11 mouse cellular contexts compared by ENCODE assay signal in genomic region chr2:144198326-144199051, GRCm38 (mm10).
DNase-seq lines count a peak whose midpoint lies in the region; ATAC-seq and TF ChIP-seq lines count a peak whose summit lies in the region.
"Had no signal": no experiment of that assay in that cellular context is flagged by ENCODE, and none has a peak within 500 bp of the region (broad histone marks: within the 10 kb centered on the region; RNA-seq: fewer than 3 reads in every experiment).

No protein-coding gene starts in this region.

- 23% methylated on average over 13 of the region's 13 CpGs for WGBS in heart, embryonic 10.5 days
- WGBS in heart, adult 2 months: 33% methylated on average over 13 of the region's 13 CpGs
- 4% methylated on average over 13 of the region's 13 CpGs for WGBS in liver, embryonic 13.5 days (ENCODE audit: insufficient replicate concordance)

- ATAC-seq in hematopoietic stem cell, adult 5-6 weeks (replicated peaks in 1 of 2; ENCODE audit: insufficient read depth in 1 of 2, low FRiP score in 2 of 2, low TSS enrichment in 1 of 2, low read depth in 1 of 2, poor library complexity in 2 of 2, severe bottlenecking in 2 of 2): peak; percentile 70 to 84
- ATAC-seq in liver, embryonic 13.5 days (ENCODE audit: low read depth): peak; percentile 61

- TF ChIP-seq CTCF in heart, adult 2 months (IDR thresholded peaks at IDR 0.05): no peak

- H3K9me3 ChIP-seq in heart, embryonic 10.5 days: no peaks in the 10 kb centered on the region
- no peaks in the 10 kb centered on the region for H3K9me3 ChIP-seq in liver, embryonic 13.5 days (replicated peaks)

- no peak overlapping the region for H3K9ac ChIP-seq in heart, adult 2 months (ENCODE audit: low read depth, low read length)
- peak overlapping the region; percentile 9; the same call in 1 of the 2 replicates for H3K9ac ChIP-seq in liver, embryonic 13.5 days

- H3K36me3 ChIP-seq in heart, embryonic 10.5 days: no peaks in the 10 kb centered on the region
- H3K36me3 ChIP-seq in heart, adult 2 months (ENCODE audit: control insufficient read depth, insufficient read depth, low read length): no peaks in the 10 kb centered on the region
- H3K36me3 ChIP-seq in liver, embryonic 13.5 days: no peaks in the 10 kb centered on the region

- no peaks in the 10 kb centered on the region for H3K79me2 ChIP-seq in heart, adult 2 months (replicated peaks; ENCODE audit: control insufficient read depth, insufficient read depth, low read length)

- peaks cover 6% of the 10 kb centered on the region; the same call in 1 of the 2 replicates for H3K27me3 ChIP-seq in heart, embryonic 10.5 days (ENCODE audit: insufficient read depth, poor library complexity, severe bottlenecking)
- H3K27me3 ChIP-seq in heart, adult 2 months (ENCODE audit: control insufficient read depth, insufficient read depth, low read length): no peaks in the 10 kb centered on the region
- no peaks in the 10 kb centered on the region for H3K27me3 ChIP-seq in liver, embryonic 13.5 days

- DNase-seq in heart, embryonic 10.5 days (ENCODE audit: low spot score): peak; percentile 78
- no peak for DNase-seq in heart, adult 2 months
- DNase-seq in CD4-positive helper T cell, adult 2 months (ENCODE audit: low read depth, low spot score): peak; percentile 29
- no peak for DNase-seq in liver, embryonic 13.5 days
- DNase-seq in cerebellum, adult 8-10 months: no peak
- DNase-seq in embryo, embryonic 9.5 days (ENCODE audit: extremely low spot score): no peak
- no peak for DNase-seq in layer of hippocampus, postnatal 10 days (ENCODE audit: low spot score in 2 of 2)
- DNase-seq: B cell, adult 2 months; heart, postnatal 14 days; spleen, adult 18-20 months had no signal

- no peak for TF ChIP-seq EP300 in heart, adult 2 months (IDR thresholded peaks at IDR 0.05; ENCODE audit: insufficient read depth, low read depth, low read length)

- intact Hi-C loops in heart, adult 2 months (cut with DNase I): loop anchor here (5.0 kb wide), 1 partner anchor 76 kb away; no protein-coding TSS in a partner anchor

- TF ChIP-seq POLR2A in heart, adult 2 months (IDR thresholded peaks at IDR 0.05; ENCODE audit: insufficient read depth, low read depth, low read length): no peak

- peak overlapping the region; percentile 38 for H3K4me2 ChIP-seq in liver, embryonic 13.5 days

- peaks cover 20% of the 10 kb centered on the region for H3K4me1 ChIP-seq in heart, embryonic 10.5 days
- H3K4me1 ChIP-seq in heart, adult 2 months (ENCODE audit: control insufficient read depth, insufficient read depth, low read length): no peaks in the 10 kb centered on the region
- H3K4me1 ChIP-seq in liver, embryonic 13.5 days (replicated peaks): peaks cover 34% of the 10 kb centered on the region

- peak overlapping the region; percentile 27; the same call in 1 of the 2 replicates for H3K4me3 ChIP-seq in heart, embryonic 10.5 days
- no peak overlapping the region for H3K4me3 ChIP-seq in heart, adult 2 months
- H3K4me3 ChIP-seq in liver, embryonic 13.5 days (replicated peaks): no peak overlapping the region

- peak overlapping the region; percentile 70 for H3K27ac ChIP-seq in heart, embryonic 10.5 days
- H3K27ac ChIP-seq in heart, adult 2 months: no peak overlapping the region
- H3K27ac ChIP-seq in liver, embryonic 13.5 days: peak overlapping the region; percentile 79

Comparison
In these comparisons a context has a peak if more than half of its experiments do, and no peak if none do; other contexts are left out.
1. DNase-seq: peak in heart, embryonic 10.5 days (single experiment) and CD4-positive helper T cell, adult 2 months (single experiment); none in heart, adult 2 months (0 of 2), liver, embryonic 13.5 days (single experiment), cerebellum, adult 8-10 months (single experiment), embryo, embryonic 9.5 days (single experiment) and layer of hippocampus, postnatal 10 days (0 of 2).